Mouse (Mus musculus) hindbrain, embryonic 11.5 days (tissue): ENCODE measurements around the gene Treml2. TPM values are rescaled to one million over a fixed set of nuclear protein-coding genes. Genes with fewer than 3 reads are reported as not detected.

ENCODE experiments used
- ATAC-seq: fragments of 200-750 bp; cut with Nextera tagmentation; 2 replicates; pipeline ENCODE4 v1.8.0; 2017; ENCODE audit warnings: mild to moderate bottlenecking, moderate TSS enrichment, moderate library complexity; ENCODE audit not compliant: low FRiP score
- DNase-seq: peaks from one replicate; pipeline ENCODE4 v3.0.0-alpha.2; 2015; ENCODE audit warnings: low spot score
- H3K27ac ChIP-seq: fragments of 300-500 bp; sonication (generic); 2 replicates; pipeline ENCODE4 v1.5.1; 2014; ENCODE audit warnings: mild to moderate bottlenecking, low read depth, low read length
- H3K27me3 ChIP-seq: fragments of 300-500 bp; sonication (generic); 2 replicates; pipeline ENCODE4 v1.6.1; 2014; ENCODE audit warnings: mild to moderate bottlenecking, low read length, moderate library complexity, mixed read lengths; ENCODE audit not compliant: control insufficient read depth, insufficient read depth
- H3K36me3 ChIP-seq: fragments of 300-500 bp; sonication (generic); 2 replicates; pipeline ENCODE4 v1.6.1; 2014; ENCODE audit warnings: mild to moderate bottlenecking, low read length, moderate library complexity, mixed read lengths; ENCODE audit not compliant: control insufficient read depth, insufficient read depth
- H3K4me1 ChIP-seq: fragments of 300-500 bp; sonication (generic); replicated peaks from 2 replicates; pipeline ENCODE4 v1.6.1; 2014; ENCODE audit warnings: low read length, mixed read lengths; ENCODE audit not compliant: control insufficient read depth, insufficient read depth
- H3K4me2 ChIP-seq: fragments of 300-500 bp; sonication (generic); replicated peaks from 2 replicates; pipeline ENCODE4 v1.6.1; 2014; ENCODE audit warnings: mild to moderate bottlenecking, low read depth, low read length
- H3K4me3 ChIP-seq: fragments of 300-500 bp; sonication (generic); 2 replicates; pipeline ENCODE4 v1.5.1; 2014; ENCODE audit warnings: low read depth, low read length
- H3K9ac ChIP-seq: fragments of 300-500 bp; sonication (generic); 2 replicates; pipeline ENCODE4 v1.6.1; 2014; ENCODE audit warnings: low read depth, low read length
- H3K9me3 ChIP-seq: fragments of 300-500 bp; sonication (generic); 2 replicates; pipeline ENCODE4 v1.6.1; 2016; ENCODE audit warnings: low read length; ENCODE audit not compliant: control insufficient read depth
- WGBS: fragments of 180-500 bp; shearing (Covaris S2); extraction: QIAGEN DNeasy Blood & Tissue Kit; methylation state at CpG from one replicate; pipeline ENCODE4 v1.1.7; 2014; 5-methylcytosine and 5-hydroxymethylcytosine counted together
- polyA plus RNA-seq: library from polyadenylated mRNA; unstranded; fragments of >200 nt; fragmentation: Nextera tagmentation; extraction: Ambion mirVana; gene quantifications from 2 replicates; pipeline ENCODE4 v1.2.1, GENCODE M21; 2014

Gene Treml2
- polyA plus RNA-seq, 1 experiment from 2014 or later, result 0.09 TPM

DNA sequence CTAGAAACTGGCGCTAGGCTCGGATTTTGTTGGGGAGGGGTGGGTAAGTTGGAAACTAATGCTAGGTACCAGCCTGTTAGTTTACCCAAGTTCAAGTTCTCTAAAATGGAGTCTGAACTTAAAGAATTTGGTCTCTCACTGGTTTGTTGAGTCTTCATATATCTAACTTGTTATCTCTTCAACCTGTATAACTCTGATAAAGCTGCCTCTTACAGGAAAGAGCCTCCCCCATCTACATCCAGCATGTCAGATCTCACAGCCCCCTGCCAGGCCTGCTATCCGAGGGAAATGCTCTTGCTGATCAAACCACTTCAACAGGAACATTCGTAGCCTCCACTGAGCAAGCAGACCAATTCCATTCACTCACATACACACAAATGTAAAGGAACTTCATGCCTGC is 20.3 kb upstream of the Treml2 start:
- WGBS, result 86% methylated on average over 4 of the region's 4 CpGs
- no peaks in the 10 kb centered on the region for H3K36me3 ChIP-seq

DNA sequence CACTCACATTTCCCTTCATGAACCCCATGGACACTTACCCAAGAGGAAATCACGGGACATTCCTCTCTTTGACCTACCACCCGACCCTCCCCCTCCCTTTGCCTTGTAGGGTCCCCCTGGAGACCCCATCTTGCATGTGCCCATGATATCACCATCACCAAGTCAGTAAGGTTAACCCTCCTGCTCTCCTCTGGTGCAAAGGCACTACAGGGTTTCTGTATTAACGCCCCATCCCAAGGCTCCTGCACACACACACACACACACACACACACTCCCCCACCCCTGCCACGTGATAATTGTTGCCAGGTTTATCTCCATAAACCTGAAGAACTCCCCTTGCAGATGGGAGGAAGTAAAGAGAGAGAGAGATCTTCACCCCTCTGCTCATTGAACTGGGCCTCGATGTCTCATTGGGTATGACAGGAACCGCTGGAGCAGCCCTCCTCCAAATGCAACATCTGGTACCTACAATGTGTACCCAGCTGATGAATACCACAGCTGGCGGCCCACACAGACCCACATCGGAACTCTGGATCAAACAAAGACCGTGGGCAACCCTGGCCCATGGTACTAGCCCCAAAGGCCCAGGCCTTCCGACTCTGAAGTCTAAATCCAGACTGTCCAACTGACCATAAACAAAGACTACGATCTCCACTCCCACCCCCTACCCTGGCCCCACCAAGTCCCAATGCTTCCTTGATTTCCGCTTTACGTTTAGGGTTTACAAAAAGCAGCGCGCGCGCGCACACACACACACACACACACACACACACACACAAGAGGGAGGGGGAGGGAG is 18.2 kb upstream of the Treml2 start:
- Histone ChIP-seq H3K27ac (no peak overlapping the region), H3K4me2 (peak overlapping the region; percentile 39), H3K4me3 (peak overlapping the region; percentile 20), H3K36me3 (no peaks in the 10 kb centered on the region), H3K4me1 (peaks cover 3% of the 10 kb centered on the region; the same call in 1 of the 2 replicates), H3K27me3 (no peaks in the 10 kb centered on the region), H3K9ac (peak overlapping the region; percentile 55), H3K9me3 (no peaks in the 10 kb centered on the region)
- DNase-seq (peak; percentile 61), ATAC-seq (peak; percentile 43; the same call in 1 of the 2 replicates)
- WGBS, result 31% methylated on average over 18 of the region's 18 CpGs

More for the DNA sequence above, 20.3 kb upstream of the Treml2 start:
- Histone ChIP-seq H3K4me1 (peaks cover 3% of the 10 kb centered on the region; the same call in 1 of the 2 replicates), H3K9ac (no peak overlapping the region), H3K27ac (no peak overlapping the region), H3K9me3 (no peaks in the 10 kb centered on the region), H3K4me3 (no peak overlapping the region), H3K27me3 (no peaks in the 10 kb centered on the region), H3K4me2 (no peak overlapping the region)
- ATAC-seq, result no peak
- no peak for DNase-seq

DNA sequence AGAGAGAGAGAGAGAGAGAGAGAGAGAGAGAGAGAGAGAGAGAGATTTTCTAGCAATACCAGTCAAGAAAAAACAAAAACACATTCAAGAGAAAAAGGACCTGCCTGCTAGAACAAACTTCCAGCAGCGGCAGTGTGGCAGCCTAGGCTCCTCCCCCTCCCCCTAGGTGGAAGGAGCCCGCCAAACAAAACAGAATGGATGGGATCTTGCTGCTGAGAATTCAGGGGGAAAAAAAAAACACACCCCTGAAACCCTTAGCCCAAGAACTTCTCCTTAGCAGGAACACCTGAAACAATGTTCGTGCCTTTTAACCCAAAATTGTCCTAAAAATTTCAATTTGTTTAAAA is 17.6 kb upstream of the Treml2 start:
- no peaks in the 10 kb centered on the region for H3K36me3 ChIP-seq
- H3K4me1 ChIP-seq, result peaks cover 3% of the 10 kb centered on the region; the same call in 1 of the 2 replicates
- H3K27me3 ChIP-seq, result no peaks in the 10 kb centered on the region
- H3K9me3 ChIP-seq, result no peaks in the 10 kb centered on the region
- ATAC-seq (no peak), DNase-seq (peak; percentile 56)
- H3K4me2 ChIP-seq, result peak overlapping the region; percentile 39
- H3K9ac ChIP-seq, result no peak overlapping the region; the same call in 1 of the 2 replicates
- H3K4me3 ChIP-seq, result peak overlapping the region; percentile 20
- 2% methylated on average over 3 of the region's 3 CpGs for WGBS
- H3K27ac ChIP-seq, result no peak overlapping the region

DNA sequence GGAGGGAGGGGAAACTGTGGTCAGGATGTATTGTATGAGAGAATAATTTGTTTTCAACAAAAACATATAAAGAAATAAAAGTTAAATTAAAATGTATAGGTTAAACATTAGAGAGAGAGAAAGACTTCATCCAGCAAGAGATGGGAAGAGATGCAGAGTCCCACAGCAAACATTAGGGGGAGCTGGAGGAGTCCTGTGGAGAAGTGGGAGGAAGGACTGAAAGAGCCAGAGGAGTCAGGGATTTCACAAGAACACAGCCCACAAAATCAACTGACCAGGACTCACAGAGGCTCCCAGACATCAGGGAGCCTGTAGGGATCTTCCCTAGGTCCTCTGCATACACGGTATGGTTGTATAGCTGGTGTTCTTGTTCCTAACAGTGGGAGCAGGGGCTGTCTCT is 12.5 kb upstream of the Treml2 start:
- no peaks in the 10 kb centered on the region for H3K36me3 ChIP-seq
- H3K4me3 ChIP-seq, result no peak overlapping the region
- ATAC-seq, result no peak
- no peaks in the 10 kb centered on the region for H3K4me1 ChIP-seq
- WGBS, result 36% methylated on average over 1 of the region's 1 CpGs
- no peak overlapping the region for H3K27ac ChIP-seq
- H3K4me2 ChIP-seq, result no peak overlapping the region
- H3K27me3 ChIP-seq, result no peaks in the 10 kb centered on the region
- H3K9ac ChIP-seq, result no peak overlapping the region
- no peaks in the 10 kb centered on the region for H3K9me3 ChIP-seq
- DNase-seq, result no peak

DNA sequence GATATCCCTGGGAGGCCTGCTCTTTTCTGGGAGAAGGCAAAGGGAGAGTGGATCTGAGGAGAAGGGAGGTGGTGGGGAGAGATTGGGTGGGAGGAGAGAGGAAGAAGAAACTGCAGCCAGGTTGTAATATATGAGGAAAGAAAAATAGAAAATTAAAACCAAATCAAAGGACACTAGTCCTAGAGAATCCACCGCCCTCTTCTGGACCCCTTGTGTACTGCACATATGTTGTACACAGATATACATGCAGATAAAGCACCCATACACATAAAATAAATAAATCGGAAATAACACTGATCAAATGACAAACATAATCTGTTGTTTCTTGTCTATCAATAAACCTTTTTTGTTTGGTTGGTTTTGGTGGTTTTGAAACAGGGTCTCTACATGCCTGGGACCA is 12.0 kb upstream of the Treml2 start:
- Histone ChIP-seq H3K36me3 (no peaks in the 10 kb centered on the region), H3K9ac (no peak overlapping the region), H3K4me2 (no peak overlapping the region), H3K27me3 (no peaks in the 10 kb centered on the region), H3K4me1 (no peaks in the 10 kb centered on the region), H3K27ac (no peak overlapping the region), H3K9me3 (no peaks in the 10 kb centered on the region), H3K4me3 (no peak overlapping the region)
- ATAC-seq (no peak), DNase-seq (peak; percentile 20)
- 63% methylated on average over 2 of the region's 2 CpGs for WGBS

DNA sequence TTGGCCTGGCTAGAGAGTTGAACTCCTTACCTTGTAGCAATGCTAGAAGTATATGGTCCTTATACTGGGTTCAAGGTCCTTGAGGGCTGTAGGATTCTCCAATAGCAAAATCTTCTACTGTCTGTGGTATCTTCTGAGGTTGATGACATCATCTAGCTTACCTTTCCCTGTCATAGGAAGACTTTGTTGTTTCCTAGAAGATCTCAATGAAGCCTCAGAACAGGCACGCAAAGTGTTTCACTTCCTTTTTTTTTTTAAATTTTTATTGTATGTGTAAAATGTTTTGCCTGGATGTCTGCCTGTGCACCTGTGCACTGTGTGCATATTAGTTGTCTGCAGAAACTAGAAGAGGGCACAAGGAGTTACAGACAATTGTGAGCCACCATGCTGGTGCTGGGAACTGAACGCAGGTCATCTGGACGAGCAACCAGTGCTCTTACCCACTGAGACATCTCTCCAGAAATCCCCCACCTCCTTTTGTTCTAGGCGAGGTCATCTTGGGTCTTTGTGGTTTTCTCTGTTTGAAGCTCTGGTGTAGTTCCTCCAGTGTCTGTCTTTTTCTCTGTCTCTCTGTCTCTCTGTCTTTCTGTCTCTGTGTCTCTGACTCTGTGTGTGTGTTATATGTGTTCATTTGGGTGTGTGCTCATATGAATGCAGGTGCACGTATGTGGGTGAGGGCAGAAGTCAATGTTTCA is 5.7 kb upstream of the Treml2 start:
- no peak overlapping the region for H3K27ac ChIP-seq
- no peaks in the 10 kb centered on the region for H3K4me1 ChIP-seq
- no peaks in the 10 kb centered on the region for H3K36me3 ChIP-seq
- H3K9ac ChIP-seq, result no peak overlapping the region
- ATAC-seq, result no peak
- H3K4me3 ChIP-seq, result no peak overlapping the region
- H3K4me2 ChIP-seq, result no peak overlapping the region
- no peaks in the 10 kb centered on the region for H3K9me3 ChIP-seq
- DNase-seq, result no peak
- 86% methylated on average over 5 of the region's 5 CpGs for WGBS
- no peaks in the 10 kb centered on the region for H3K27me3 ChIP-seq

DNA sequence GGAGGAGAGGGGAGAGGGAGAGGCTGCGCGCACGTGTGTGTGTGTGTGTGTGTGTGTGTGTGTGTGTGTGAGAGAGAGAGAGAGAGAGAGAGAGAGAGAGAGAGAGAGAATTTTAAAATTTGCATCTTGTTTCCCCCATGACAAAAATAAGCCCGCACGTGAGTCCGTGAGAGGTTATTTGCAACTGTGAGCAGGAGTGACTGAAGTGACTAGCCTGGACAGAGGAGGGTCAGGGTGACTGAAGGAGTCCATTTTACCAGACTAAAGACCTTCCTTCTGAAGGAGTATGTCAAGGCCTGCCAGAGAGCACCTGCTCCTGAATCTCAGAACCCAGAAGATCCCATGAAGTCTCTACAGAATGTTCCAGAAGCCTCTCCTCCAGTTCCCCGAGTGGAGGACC is 458 bp downstream of the Treml2 start:
- 72% methylated on average over 6 of the region's 7 CpGs for WGBS
- DNase-seq, result no peak

DNA sequence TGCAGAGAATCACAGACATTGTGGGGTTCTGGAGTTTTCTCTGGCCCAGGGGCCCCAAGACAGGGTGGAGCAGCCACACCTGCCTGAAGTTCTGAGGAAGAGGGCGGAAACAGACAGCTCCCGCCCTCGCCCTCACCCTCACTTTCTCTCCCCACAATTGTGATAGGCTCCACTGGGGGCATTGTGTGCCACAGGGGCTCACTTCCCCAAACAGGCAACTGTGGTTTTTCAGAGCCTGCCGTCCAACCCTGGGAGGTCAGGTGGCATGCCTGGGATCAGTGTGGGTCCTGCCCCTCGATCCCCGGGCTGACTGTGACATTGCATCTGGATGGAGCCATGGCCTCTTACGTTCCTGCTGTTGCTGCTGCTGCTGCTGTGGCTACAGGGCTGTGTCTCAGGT is 901 bp downstream of the Treml2 start:
- no peaks in the 10 kb centered on the region for H3K36me3 ChIP-seq
- H3K27ac ChIP-seq, result no peak overlapping the region
- no peaks in the 10 kb centered on the region for H3K9me3 ChIP-seq
- ATAC-seq, result no peak
- H3K4me2 ChIP-seq, result no peak overlapping the region
- no peak overlapping the region for H3K4me3 ChIP-seq
- no peaks in the 10 kb centered on the region for H3K4me1 ChIP-seq
- DNase-seq, result no peak
- no peak overlapping the region for H3K9ac ChIP-seq
- no peaks in the 10 kb centered on the region for H3K27me3 ChIP-seq
- WGBS, result 72% methylated on average over 7 of the region's 7 CpGs

More for the DNA sequence above, 458 bp downstream of the Treml2 start:
- Histone ChIP-seq H3K27me3 (no peaks in the 10 kb centered on the region), H3K4me3 (no peak overlapping the region), H3K27ac (no peak overlapping the region), H3K9ac (no peak overlapping the region), H3K9me3 (no peaks in the 10 kb centered on the region), H3K4me2 (no peak overlapping the region), H3K4me1 (no peaks in the 10 kb centered on the region), H3K36me3 (no peaks in the 10 kb centered on the region)
- no peak for ATAC-seq

DNA sequence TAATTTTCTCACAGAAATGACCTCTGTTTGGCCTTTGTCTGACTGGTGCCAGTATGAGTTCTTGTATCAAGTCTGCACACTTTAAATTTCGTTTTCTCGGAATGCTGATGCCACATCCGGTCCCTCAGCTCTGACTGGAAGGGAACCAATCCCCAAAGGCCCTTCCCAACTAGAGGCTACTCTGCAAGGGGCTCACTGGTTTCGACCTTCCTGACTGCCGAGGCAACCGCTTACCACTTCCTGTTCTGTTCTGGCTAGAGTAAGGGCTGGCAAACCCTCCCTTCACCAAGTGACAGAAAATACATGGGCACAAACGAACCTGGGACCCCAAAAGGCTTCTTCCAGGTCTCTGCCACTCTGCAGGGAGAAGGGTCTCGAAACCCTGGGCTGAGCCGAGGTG is 1.6 kb downstream of the Treml2 start:
- no peaks in the 10 kb centered on the region for H3K27me3 ChIP-seq
- H3K36me3 ChIP-seq, result no peaks in the 10 kb centered on the region
- H3K4me3 ChIP-seq, result no peak overlapping the region
- WGBS, result 78% methylated on average over 9 of the region's 9 CpGs
- no peak overlapping the region for H3K4me2 ChIP-seq
- DNase-seq (no peak), ATAC-seq (no peak)
- no peaks in the 10 kb centered on the region for H3K4me1 ChIP-seq
- H3K27ac ChIP-seq, result no peak overlapping the region
- no peaks in the 10 kb centered on the region for H3K9me3 ChIP-seq
- no peak overlapping the region for H3K9ac ChIP-seq
